Mouse (Mus musculus) hindlimb bud, embryonic 11.5 days (tissue): ENCODE measurements at regions not wholly inside any gene's neighbourhood (a gene's known extent, or its start where the extent isn't known, plus 50 kb on each side); places are given as distances from the start of the nearest gene placed in this dataset.

Experiments used
- DNase-seq: peaks from one replicate; pipeline ENCODE4 v3.0.0-alpha.2; 2012; ENCODE audit warnings: low read depth, low spot score; ENCODE audit errors: extremely low spot score

DNA sequence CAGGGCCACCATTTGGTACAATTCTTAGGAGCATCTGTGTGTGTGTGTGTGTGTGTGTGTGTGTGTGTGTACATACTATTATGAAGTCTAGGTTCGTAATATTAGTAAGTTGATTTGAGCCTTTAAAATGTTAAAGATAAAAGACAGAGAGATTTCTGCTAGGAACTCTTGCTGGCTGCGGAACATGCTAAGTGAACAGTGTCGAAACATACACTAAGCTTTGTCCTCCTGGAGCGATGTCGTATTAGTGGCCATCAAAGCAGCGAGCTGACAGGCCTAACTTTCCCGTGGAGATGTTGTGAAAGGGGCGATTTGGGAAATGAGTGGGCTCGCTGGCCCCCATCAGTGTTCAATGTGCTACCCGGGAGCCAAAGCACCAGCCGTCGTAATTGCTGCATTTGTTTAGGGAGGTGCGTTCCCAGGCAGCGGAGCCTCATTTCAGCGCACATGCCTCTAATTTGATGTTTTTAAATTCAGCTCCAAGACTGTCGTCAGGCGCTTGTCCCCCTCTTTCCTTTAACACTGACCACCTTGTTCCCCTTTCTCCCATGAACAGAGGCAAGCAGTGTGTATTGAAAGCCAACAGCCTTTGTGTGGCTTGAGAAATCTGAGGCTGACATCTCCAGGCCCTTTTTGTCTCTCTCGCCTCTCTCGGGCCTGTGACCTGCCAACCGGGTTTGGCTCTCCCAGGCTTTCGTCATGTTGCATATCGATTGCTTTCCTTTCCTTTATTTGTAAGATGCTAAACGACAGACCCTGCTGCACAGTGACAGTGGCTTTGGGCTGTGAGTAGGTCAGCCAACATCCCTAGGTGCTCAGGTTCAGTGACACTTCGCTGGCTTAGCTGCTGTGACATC, 426.3 kb downstream of the Sorl1 start:
- DNase-seq: no peak

- DNase-seq: no peak
Observed at GRCm38 (mm10) chr9:41697160-41697559, 426.9 kb downstream of the Sorl1 start.

DNA sequence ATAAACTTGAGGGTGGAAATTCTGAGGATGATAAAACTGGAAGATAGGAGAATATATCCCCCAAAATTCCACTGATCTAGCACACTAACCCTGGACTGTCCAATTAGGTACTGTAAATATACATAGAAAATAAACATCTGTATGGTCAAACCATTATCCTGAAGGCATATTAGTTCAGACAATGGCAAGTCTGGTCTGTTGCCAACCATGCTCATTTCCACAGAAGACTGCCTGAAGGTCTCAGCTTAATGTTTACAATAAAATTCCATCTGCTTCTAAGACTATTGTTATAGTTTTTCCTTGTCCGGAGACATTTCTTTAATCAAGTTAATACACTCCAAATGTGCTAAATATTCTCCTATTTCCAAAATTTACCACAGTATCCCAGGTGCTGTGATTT, 441.2 kb downstream of the Sorl1 start:
- no peak for DNase-seq

DNA sequence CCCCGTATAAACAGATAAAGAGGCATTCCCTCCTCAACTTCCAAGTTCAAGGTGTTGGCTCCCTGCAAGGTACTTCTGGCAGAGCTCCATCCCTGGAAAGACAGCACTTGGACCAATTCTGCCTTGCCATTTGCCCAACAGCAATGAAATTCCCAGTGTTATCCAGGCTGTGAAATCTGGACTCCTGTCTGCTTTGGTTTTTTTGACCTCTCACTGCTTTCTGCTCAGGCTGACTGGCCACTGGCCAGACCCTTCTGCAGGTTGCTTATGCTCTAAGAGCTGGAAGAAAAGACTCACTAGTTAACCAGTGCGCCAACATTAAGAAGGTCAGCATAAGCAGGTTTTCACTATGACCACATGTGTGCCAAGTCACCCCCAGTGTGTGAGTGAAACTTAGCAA, 448.4 kb downstream of the Sorl1 start:
- DNase-seq: no peak

GRCm38 (mm10) chr9:41672958-41673357, 451.1 kb downstream of the Sorl1 start:
- peak; percentile 35 for DNase-seq

- no peak for DNase-seq
Observed at GRCm38 (mm10) chr9:41668741-41669140, 455.4 kb downstream of the Sorl1 start.

DNA sequence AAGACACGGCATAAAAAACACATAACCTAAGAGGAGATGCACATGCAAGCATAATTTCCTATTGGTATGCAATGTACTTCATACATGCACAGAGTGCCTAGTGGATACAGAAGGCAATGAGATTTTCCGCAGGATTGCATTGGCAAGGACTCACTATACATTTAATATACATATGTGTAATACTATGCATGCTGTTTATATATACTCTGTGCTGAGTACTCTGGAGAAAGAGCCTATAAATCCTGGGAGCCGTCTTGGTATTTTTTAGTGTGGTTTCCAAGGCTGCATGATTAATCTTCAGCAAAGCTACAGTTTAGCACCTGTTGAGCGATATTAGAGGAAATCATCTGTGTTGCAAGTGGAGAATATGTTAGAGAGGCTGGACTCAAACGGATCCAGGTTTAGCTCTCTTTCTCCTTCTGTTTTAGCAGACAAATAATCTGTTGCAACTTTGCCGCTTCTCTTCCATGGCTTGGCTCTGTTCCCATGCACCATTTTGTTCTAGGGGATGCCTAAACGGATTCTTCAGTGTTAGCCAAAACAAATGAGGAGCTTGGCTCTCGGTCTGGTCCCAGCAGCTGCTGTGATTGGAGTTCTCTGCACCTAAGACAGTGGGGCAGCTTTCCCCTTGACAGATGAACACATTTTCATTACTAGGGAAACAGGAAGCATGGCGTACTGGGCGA, 459.0 kb downstream of the Sorl1 start:
- DNase-seq: no peak

- DNase-seq: no peak
Observed at GRCm38 (mm10) chr9:41660576-41660975, 463.5 kb downstream of the Sorl1 start.

GRCm38 (mm10) chr9:41660011-41660410, 464.1 kb downstream of the Sorl1 start:
- no peak for DNase-seq

GRCm38 (mm10) chr9:41631564-41632205, 470.2 kb upstream of the Ubash3b start:
- DNase-seq: no peak

DNA sequence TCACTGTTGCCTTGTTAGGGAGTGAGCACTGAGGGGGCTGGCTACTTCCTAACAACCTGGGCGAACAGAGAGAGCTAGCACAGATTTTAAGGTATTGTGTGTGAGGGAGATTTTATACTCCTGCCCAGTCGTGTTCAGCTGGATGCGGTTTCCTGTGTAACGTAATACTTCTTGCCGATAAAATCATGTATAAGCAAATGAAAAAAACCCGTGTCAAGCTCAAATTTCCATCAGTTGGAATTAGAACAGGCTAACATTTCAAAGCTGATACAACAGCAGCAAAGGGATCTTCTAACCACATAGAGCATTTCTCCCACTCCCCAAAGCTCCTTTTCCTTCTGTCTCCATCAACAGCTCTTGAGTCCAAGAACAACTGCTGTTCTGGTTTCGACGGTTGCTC, 459.8 kb upstream of the Ubash3b start:
- DNase-seq: no peak

GRCm38 (mm10) chr9:41614002-41614401, 452.5 kb upstream of the Ubash3b start:
- DNase-seq: no peak

- no peak for DNase-seq
Observed at GRCm38 (mm10) chr9:41612802-41613550, 451.5 kb upstream of the Ubash3b start.

DNA sequence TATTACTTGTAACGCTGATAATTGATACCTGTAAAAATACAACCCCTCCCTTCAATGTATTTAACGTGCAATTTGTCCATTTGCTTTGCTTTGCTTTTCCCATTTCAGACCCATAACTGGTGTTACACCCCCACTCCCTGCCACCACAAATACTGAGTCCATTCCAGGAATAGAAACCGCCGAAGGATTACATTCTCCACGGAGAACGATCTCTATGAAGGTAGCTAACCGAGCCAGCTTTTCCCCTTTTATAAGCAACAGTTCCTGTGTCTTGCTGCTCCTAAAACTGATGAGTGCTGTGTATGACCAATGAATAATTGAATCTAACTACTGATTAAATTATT, 450.9 kb upstream of the Ubash3b start:
- DNase-seq: no peak

DNA sequence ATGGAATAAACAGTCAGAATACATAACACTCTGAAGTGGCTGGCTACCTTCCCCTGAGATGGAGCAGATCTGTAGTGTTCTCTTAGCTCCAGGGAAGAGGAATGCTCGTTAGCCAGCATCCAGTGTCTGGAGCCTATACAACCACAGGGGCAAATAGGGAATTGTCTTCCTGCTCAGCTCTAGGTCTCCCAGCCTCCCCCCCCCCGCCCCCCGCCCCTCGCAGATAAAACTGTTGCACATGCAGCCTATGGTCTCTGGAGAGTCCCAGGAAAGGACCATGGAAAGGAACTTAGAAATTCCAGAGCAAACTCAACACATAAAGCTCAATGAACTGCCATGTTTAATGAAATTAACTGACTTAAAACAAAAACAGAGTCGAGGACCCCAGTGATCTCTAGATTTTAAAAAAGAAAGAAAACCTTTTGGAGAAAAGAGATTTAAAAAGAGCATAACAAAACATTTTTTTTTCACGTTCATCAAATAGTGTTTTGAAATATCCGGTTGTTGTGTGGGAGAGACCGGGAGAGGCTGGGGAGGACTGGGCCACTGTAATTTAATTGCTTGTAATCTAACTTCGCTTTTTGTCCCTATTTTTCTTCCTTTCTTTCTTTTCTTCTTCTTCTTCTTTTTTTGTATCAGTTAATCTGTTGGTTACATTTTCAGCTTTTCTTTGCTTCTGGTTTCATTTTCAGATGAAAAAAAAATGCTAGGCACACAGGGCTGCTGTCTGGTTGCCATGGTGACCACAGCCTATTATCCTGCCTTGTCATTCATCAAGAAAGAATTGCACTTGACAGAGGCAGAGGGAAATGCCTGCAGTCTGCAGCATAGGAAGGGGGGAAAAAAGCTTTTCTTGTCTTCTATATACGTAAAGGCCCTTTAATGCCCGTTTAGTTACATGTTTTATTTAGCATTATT, 450.3 kb upstream of the Ubash3b start:
- DNase-seq: peak; percentile 94

DNA sequence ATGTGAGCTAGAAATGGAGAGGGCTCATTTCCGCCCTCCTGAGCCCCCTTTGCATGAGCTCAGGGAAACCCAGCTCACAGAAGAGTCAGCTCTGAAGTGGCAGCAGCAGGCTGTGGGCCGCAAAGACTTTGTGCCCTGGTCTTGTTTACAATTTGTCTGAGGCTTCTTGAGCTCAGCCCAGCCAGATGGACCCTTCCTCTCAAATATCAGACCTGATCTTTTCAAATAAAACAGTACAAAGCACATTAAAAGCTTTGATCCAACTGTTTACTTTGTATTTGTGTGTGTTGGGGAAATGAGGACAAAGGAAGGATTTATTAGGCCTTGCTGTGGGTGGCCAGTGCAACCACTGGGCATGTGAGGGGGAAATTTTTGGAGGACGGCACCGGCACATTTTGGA, 448.9 kb upstream of the Ubash3b start:
- DNase-seq: no peak

GRCm38 (mm10) chr9:41606136-41606535, 444.6 kb upstream of the Ubash3b start:
- no peak for DNase-seq

DNA sequence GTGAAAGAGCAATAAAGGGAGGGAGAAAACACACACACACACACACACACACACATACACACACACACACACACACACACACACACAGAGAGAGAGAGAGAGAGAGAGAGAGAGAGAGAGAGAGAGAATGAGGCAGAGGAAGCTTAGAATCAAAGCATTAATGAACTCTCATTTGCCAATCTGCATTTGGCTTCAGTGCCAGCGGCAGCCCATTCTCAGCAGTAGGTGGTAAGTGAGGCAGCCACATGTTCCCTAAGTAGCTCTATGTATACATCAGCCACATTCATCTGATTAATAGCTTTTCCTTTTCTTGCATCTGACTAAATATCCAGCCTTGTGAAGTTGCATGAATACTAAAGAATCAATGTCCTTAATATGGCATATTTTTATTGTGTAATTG, 443.4 kb upstream of the Ubash3b start:
- DNase-seq: no peak

GRCm38 (mm10) chr9:41600778-41601177, 439.3 kb upstream of the Ubash3b start:
- DNase-seq: no peak

GRCm38 (mm10) chr9:41599874-41600273, 438.4 kb upstream of the Ubash3b start:
- no peak for DNase-seq
